Mouse (Mus musculus) limb, embryonic 11.5 days (tissue): ENCODE measurements around the gene Nfkbie. TPM values are rescaled to one million over a fixed set of nuclear protein-coding genes. Genes with fewer than 3 reads are reported as not detected.

Experiments
- ATAC-seq: fragments of 200-750 bp; cut with Nextera tagmentation; 2 replicates; pipeline ENCODE4 v1.8.0; 2017; ENCODE audit warnings: low read depth; ENCODE audit not compliant: insufficient number of reproducible peaks, low FRiP score, low TSS enrichment
- DNase-seq: peaks from one replicate; pipeline ENCODE4 v3.0.0-alpha.2; 2015; ENCODE audit warnings: low spot score
- H3K27ac ChIP-seq: fragments of 300-500 bp; sonication (generic); replicated peaks from 2 replicates; pipeline ENCODE4 v1.5.1; 2014; ENCODE audit warnings: low read depth, mild to moderate bottlenecking, low read length
- H3K27me3 ChIP-seq: fragments of 300-500 bp; sonication (generic); 2 replicates; pipeline ENCODE4 v1.6.1; 2014; ENCODE audit warnings: mild to moderate bottlenecking, low read length, mixed read lengths; ENCODE audit not compliant: control insufficient read depth, insufficient read depth
- H3K36me3 ChIP-seq: fragments of 300-500 bp; sonication (generic); 2 replicates; pipeline ENCODE4 v1.6.1; 2014; ENCODE audit warnings: mild to moderate bottlenecking, low read length, moderate library complexity, mixed read lengths; ENCODE audit not compliant: control insufficient read depth, insufficient read depth
- H3K4me1 ChIP-seq: fragments of 300-500 bp; sonication (generic); 2 replicates; pipeline ENCODE4 v1.6.1; 2014; ENCODE audit warnings: low read length, mixed read lengths; ENCODE audit not compliant: control insufficient read depth, insufficient read depth
- H3K4me2 ChIP-seq: fragments of 300-500 bp; sonication (generic); 2 replicates; pipeline ENCODE4 v1.6.1; 2014; ENCODE audit warnings: low read depth, mild to moderate bottlenecking, moderate library complexity; ENCODE audit not compliant: severe bottlenecking
- H3K4me3 ChIP-seq: fragments of 300-500 bp; sonication (generic); 2 replicates; pipeline ENCODE4 v1.5.1; 2014; ENCODE audit warnings: low read depth, low read length
- H3K9ac ChIP-seq: fragments of 300-500 bp; sonication (generic); 2 replicates; pipeline ENCODE4 v1.6.1; 2014; ENCODE audit warnings: mild to moderate bottlenecking, low read length
- H3K9me3 ChIP-seq: fragments of 300-500 bp; sonication (generic); 2 replicates; pipeline ENCODE4 v1.6.1; 2016; ENCODE audit warnings: low read length; ENCODE audit not compliant: control insufficient read depth
- WGBS: fragments of 180-500 bp; shearing (Covaris S2); extraction: QIAGEN DNeasy Blood & Tissue Kit; methylation state at CpG from one replicate; pipeline ENCODE4 v1.1.7; 2014; 5-methylcytosine and 5-hydroxymethylcytosine counted together
- polyA plus RNA-seq: library from polyadenylated mRNA; unstranded; fragments of >200 nt; fragmentation: Nextera tagmentation; extraction: Ambion mirVana; gene quantifications from 2 replicates; pipeline ENCODE4 v1.2.1, GENCODE M21; 2014

The Nfkbie gene
- polyA plus RNA-seq, 1 experiment from 2014 or later = 5.6 TPM

DNA sequence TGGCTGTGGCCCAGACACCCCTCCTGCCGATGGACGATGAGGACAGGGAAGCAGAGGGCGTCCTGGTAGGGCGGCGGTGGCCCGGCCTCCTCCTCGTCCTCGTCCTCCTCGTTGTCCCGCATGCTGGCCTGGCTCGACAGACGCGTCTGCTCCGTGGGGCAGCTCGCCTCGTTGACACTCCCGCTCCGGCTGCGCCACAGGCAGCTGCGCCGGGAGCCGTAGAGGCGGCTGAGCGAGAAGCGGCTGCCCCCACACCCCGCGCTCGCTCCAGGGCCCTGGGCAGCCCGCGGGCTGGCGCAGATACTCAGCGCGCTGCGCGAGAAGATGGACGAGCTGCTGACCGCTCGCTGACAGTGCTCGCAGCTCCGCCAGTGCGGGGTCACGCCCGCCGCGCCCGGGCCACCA is 10.6 kb upstream of the Nfkbie start:
- peak overlapping the region; percentile 7 for H3K4me3 ChIP-seq
- H3K9me3 ChIP-seq = no peaks in the 10 kb centered on the region
- H3K27ac ChIP-seq = no peak overlapping the region
- peaks cover 19% of the 10 kb centered on the region for H3K4me1 ChIP-seq
- ATAC-seq = no peak
- H3K9ac ChIP-seq = no peak overlapping the region
- 3% methylated on average over 46 of the region's 46 CpGs for WGBS
- DNase-seq = peak; percentile 45
- H3K36me3 ChIP-seq = no peaks in the 10 kb centered on the region
- peak overlapping the region; percentile 26 for H3K4me2 ChIP-seq
- H3K27me3 ChIP-seq = peaks cover 58% of the 10 kb centered on the region

DNA sequence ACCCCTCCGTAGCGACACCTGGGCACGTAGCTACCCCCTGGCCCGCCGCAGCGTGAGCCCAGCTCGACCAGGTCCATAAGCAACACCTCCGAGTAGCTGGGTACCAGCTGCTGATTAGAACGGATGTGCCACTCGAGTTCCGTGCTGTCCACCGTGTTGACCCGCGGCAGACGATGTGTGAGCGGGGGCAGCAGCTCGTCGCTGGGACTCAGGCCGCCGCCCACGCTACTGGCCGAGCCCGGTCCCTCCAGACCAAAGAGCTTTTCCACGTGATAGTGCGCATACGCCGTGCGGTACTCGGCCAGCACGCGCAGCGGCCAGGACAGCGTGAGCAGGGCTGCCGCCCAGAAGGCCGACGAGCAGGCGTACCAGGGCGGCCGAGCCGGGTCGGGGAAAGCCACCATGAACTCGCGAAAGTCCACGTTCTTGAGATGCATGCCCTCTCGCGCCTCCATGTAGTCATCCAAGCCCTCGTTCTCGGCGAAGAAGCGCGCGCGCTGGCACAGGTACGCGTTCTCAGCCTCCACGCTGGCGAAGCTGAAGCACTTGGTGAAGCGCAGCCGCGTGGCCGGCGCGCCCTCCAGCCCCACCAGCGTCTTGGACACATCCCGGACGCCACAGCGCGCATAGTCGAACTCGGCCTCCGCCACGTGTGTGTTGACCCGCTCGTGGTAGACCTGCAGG is 10.1 kb upstream of the Nfkbie start:
- WGBS = 4% methylated on average over 74 of the region's 74 CpGs

DNA sequence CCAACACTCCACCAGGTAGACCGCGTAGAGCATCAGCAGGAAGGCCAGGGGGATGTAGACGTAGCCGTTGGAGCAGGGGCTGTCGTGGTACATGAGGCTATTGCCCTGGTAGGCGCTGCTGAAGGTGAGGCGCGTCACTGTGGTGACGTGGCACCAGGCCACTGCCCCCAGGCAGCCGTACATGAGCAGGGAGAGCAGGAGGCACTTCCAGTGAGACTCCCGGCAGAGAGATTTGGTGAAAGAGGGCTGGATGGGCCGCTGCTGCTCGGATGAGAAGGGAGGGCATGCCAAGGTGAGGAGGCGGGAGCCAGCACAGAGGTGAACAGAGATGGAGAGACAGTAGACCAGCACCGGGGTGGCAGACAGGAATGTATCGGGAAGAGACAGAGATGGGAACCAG is 8.6 kb upstream of the Nfkbie start:
- ATAC-seq (no peak), DNase-seq (no peak)
- 66% methylated on average over 16 of the region's 16 CpGs for WGBS
- no peaks in the 10 kb centered on the region for H3K36me3 ChIP-seq
- H3K9me3 ChIP-seq = no peaks in the 10 kb centered on the region
- no peak overlapping the region for H3K9ac ChIP-seq
- H3K4me3 ChIP-seq = no peak overlapping the region
- peaks cover 21% of the 10 kb centered on the region for H3K4me1 ChIP-seq
- peaks cover 52% of the 10 kb centered on the region for H3K27me3 ChIP-seq
- H3K27ac ChIP-seq = no peak overlapping the region
- no peak overlapping the region for H3K4me2 ChIP-seq

More for the DNA sequence above, 10.1 kb upstream of the Nfkbie start:
- peaks cover 58% of the 10 kb centered on the region for H3K27me3 ChIP-seq
- H3K27ac ChIP-seq = no peak overlapping the region
- no peak overlapping the region for H3K9ac ChIP-seq
- peak overlapping the region; percentile 26 for H3K4me2 ChIP-seq
- peaks cover 19% of the 10 kb centered on the region for H3K4me1 ChIP-seq
- ATAC-seq = no peak
- peak overlapping the region; percentile 7 for H3K4me3 ChIP-seq
- peak; percentile 52 for DNase-seq
- H3K36me3 ChIP-seq = no peaks in the 10 kb centered on the region
- H3K9me3 ChIP-seq = no peaks in the 10 kb centered on the region

DNA sequence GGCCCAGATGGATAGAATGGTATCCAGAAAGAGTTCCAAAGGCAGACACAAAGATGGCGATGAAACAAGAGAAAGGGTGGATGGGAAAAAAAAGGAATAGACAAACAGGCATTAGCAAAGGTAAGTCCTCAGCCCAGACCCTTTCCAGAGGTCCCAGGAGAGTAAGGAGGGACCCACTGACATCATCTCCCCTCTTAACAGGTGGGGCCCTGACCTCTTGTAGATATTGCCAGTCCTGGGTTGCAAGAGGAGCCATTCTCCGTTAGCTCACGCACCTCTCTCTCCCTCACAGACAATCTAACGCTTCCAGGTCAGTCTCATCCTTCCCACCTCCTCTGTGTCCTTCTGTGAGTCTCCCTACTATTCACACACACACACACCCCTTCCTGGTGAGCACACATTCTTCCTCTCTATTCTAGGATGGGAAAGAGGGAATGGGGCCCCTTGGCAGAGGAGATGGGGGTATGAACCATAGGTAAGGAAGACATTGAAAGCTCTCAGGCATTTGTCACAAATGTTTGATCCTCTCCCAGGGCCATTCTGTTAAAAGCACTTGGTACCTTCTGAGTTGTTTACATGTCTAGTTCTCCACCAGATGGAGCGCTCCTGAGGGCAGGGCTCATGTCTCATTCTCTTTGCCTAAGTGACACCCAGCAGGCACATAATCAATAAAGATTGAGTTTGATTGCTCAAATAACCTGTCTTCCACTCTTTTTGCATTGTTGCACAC is 7.9 kb upstream of the Nfkbie start:
- Histone ChIP-seq H3K9ac (no peak overlapping the region), H3K27ac (no peak overlapping the region), H3K36me3 (no peaks in the 10 kb centered on the region), H3K4me1 (peaks cover 21% of the 10 kb centered on the region), H3K27me3 (peaks cover 49% of the 10 kb centered on the region), H3K4me2 (no peak overlapping the region), H3K9me3 (no peaks in the 10 kb centered on the region), H3K4me3 (no peak overlapping the region)
- WGBS = 72% methylated on average over 5 of the region's 5 CpGs
- no peak for ATAC-seq
- no peak for DNase-seq

DNA sequence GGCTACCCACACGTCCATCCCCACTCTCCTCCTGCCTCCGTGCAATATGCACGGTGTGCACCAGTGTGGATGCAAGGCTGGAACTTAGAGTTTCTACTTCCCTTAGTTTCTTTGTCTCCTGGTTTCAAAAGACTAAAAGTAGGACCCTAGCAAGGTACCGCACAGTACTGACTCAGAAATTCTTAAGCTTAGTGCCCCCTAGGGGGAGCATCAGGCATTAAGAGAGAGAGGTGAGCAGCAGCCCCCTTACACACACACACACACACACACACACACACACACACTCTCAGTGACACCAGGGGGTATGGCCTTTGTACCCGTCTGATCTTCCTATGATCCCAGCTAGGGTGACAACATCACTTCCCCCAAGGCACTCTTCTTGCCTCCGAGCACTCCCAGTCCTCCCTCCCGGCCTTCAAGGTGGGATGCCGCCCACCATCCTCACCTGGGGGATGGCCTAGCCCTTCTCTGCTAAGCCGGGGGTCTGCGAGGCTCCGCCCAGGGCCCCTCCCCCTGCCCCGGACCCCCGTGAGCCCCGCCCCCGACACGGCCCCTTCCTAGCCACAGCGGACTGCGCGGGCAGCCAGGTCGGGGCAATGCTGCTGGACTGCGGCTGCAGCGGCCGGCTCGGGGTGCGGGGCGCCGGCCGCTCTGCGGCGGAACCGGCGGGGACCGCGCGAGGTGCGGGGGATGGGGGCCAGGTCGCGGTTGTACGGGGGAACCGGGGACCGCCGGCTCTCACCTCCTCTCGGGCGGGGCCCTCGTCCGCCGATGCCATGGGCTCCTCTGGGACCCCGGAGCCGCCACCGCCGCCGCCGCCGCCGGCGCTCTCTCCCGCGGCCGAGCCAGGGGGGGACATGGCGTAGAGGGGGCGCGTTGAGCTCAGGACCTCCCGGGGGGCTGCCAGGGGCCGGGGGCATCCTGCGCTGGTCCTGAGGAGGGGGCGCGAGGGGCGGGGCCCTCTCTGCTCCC is 6.7 kb upstream of the Nfkbie start:
- peak; percentile 77 for ATAC-seq

DNA sequence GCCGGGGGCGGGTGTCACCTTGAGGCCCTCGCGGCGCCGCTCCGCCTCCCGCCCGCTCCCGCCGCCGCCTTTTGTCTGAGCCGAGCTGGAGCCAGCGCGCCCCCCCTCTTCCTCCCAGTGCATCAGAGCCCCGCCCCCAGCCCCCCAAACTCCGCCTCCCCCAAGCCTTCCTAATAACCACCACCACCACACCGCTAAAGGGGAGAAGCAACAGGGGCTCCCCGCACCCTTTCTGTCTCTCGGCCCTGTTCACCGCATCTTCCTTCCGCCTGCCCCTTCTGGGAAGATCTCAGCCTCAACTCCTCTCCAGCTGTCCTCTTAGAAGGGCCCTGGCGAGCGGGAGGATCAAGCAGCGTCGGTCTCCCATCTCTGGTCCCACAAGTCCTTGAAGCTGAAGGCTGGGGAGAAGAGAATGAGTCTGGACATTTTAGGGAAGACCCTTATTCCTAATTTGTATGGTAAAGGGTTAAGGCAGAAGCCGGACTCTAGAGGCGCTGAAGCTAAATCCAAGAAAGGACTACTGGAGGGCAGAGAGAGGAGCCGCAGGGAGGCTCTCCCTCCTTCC is 5.8 kb upstream of the Nfkbie start, which contains the start of gene Tmem151b:
TSS of gene Tmem151b (minus strand) at position 61 of the 565 bp plus-strand sequence.
- DNase-seq (peak; percentile 79), ATAC-seq (no peak)
- no peaks in the 10 kb centered on the region for H3K36me3 ChIP-seq
- H3K9ac ChIP-seq = peak within 1 kb of the TSS; percentile 93
- under 1% methylated on average over 15 of the region's 29 CpGs for WGBS
- H3K4me1 ChIP-seq = peaks cover 15% of the 10 kb centered on the region
- peak within 1 kb of the TSS; percentile 74 for H3K27ac ChIP-seq
- peaks cover 32% of the 10 kb centered on the region for H3K27me3 ChIP-seq
- H3K4me2 ChIP-seq = peak within 1 kb of the TSS; percentile 69
- peak within 1 kb of the TSS; percentile 89 for H3K4me3 ChIP-seq
- H3K9me3 ChIP-seq = no peaks in the 10 kb centered on the region

More for the DNA sequence above, 6.7 kb upstream of the Nfkbie start:
- Histone ChIP-seq H3K27me3 (peaks cover 40% of the 10 kb centered on the region), H3K36me3 (no peaks in the 10 kb centered on the region), H3K4me1 (peaks cover 21% of the 10 kb centered on the region), H3K4me2 (peak overlapping the region; percentile 69), H3K4me3 (peak overlapping the region; percentile 89), H3K9ac (peak overlapping the region; percentile 93), H3K9me3 (no peaks in the 10 kb centered on the region), H3K27ac (peak overlapping the region; percentile 74)
- peak; percentile 79 for DNase-seq
- 3% methylated on average over 45 of the region's 68 CpGs for WGBS

DNA sequence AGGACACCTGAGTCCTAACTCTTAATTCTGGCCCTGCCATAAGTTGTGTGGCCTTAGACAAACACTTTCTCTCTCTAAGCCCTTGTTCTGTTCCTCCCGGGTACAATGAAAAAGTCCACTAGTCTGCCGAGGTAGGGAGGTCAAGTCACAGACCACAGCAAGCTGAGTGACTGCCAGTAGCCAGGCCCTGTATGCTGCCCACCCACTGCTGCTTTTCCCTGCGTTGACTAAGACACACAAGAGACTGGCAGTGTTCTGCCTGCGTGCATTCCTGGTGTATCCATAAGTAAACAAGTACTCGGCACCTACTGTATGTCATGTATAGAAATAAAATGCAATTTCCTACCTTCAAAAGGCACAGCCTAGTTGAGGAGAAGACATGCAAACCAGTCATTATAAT is 5.2 kb upstream of the Nfkbie start:
- no peak for DNase-seq
- peak overlapping the region; percentile 69 for H3K4me2 ChIP-seq
- H3K27me3 ChIP-seq = peaks cover 26% of the 10 kb centered on the region
- H3K36me3 ChIP-seq = no peaks in the 10 kb centered on the region
- H3K4me1 ChIP-seq = peaks cover 11% of the 10 kb centered on the region
- no peak overlapping the region for H3K9ac ChIP-seq
- no peak for ATAC-seq
- no peaks in the 10 kb centered on the region for H3K9me3 ChIP-seq
- WGBS = 36% methylated on average over 5 of the region's 5 CpGs
- H3K27ac ChIP-seq = no peak overlapping the region
- H3K4me3 ChIP-seq = peak overlapping the region; percentile 89
